Mouse (Mus musculus) embryonic facial prominence, embryonic 11.5 days (tissue): ENCODE measurements around the gene Prelp. TPM values are rescaled to one million over a fixed set of nuclear protein-coding genes. Genes with fewer than 3 reads are reported as not detected.

Experiments used
- ATAC-seq: fragments of 200-750 bp; cut with Nextera tagmentation; replicated peaks from 2 replicates; pipeline ENCODE4 v1.8.0; 2017; ENCODE audit warnings: low read depth; ENCODE audit not compliant: insufficient number of reproducible peaks, low FRiP score, low TSS enrichment
- DNase-seq: peaks from one replicate; pipeline ENCODE4 v3.0.0-alpha.2; 2015; ENCODE audit warnings: low spot score
- H3K27ac ChIP-seq: fragments of 300-500 bp; sonication (generic); replicated peaks from 2 replicates; pipeline ENCODE4 v1.5.1; 2014; ENCODE audit warnings: mild to moderate bottlenecking, low read depth, low read length, control low read depth
- H3K27me3 ChIP-seq: fragments of 300-500 bp; sonication (generic); 2 replicates; pipeline ENCODE4 v1.6.1; 2014; ENCODE audit warnings: mild to moderate bottlenecking, low read length, moderate library complexity, mixed read lengths; ENCODE audit not compliant: control insufficient read depth, insufficient read depth
- H3K36me3 ChIP-seq: fragments of 300-500 bp; sonication (generic); replicated peaks from 2 replicates; pipeline ENCODE4 v1.6.1; 2014; ENCODE audit warnings: low read depth, mild to moderate bottlenecking, low read length, moderate library complexity, mixed read lengths; ENCODE audit not compliant: control insufficient read depth, insufficient read depth
- H3K4me1 ChIP-seq: fragments of 300-500 bp; sonication (generic); 2 replicates; pipeline ENCODE4 v1.6.1; 2014; ENCODE audit warnings: low read length, mixed read lengths; ENCODE audit not compliant: control insufficient read depth, insufficient read depth
- H3K4me2 ChIP-seq: fragments of 300-500 bp; sonication (generic); 2 replicates; pipeline ENCODE4 v1.6.1; 2014; ENCODE audit warnings: low read depth, mild to moderate bottlenecking, control low read depth, low read length, moderate library complexity
- H3K4me3 ChIP-seq: fragments of 300-500 bp; sonication (generic); 2 replicates; pipeline ENCODE4 v1.5.1; 2014; ENCODE audit warnings: low read depth, low read length, control low read depth
- H3K9ac ChIP-seq: fragments of 300-500 bp; sonication (generic); replicated peaks from 2 replicates; pipeline ENCODE4 v1.6.1; 2014; ENCODE audit warnings: mild to moderate bottlenecking, control low read depth, low read length
- H3K9me3 ChIP-seq: fragments of 300-500 bp; sonication (generic); replicated peaks from 2 replicates; pipeline ENCODE4 v1.6.1; 2016; ENCODE audit warnings: mild to moderate bottlenecking, low read length, inconsistent platforms, mixed read lengths; ENCODE audit not compliant: control insufficient read depth
- WGBS: fragments of 180-500 bp; shearing (Covaris S2); extraction: QIAGEN DNeasy Blood & Tissue Kit; methylation state at CpG from one replicate; pipeline ENCODE4 v1.1.7; 2014; 5-methylcytosine and 5-hydroxymethylcytosine counted together
- polyA plus RNA-seq: library from polyadenylated mRNA; unstranded; fragments of >200 nt; fragmentation: Nextera tagmentation; extraction: Ambion mirVana; gene quantifications from 2 replicates; pipeline ENCODE4 v1.2.1, GENCODE M21; 2014

Prelp gene
- polyA plus RNA-seq, 1 experiment from 2014 or later: 1.2 TPM

DNA sequence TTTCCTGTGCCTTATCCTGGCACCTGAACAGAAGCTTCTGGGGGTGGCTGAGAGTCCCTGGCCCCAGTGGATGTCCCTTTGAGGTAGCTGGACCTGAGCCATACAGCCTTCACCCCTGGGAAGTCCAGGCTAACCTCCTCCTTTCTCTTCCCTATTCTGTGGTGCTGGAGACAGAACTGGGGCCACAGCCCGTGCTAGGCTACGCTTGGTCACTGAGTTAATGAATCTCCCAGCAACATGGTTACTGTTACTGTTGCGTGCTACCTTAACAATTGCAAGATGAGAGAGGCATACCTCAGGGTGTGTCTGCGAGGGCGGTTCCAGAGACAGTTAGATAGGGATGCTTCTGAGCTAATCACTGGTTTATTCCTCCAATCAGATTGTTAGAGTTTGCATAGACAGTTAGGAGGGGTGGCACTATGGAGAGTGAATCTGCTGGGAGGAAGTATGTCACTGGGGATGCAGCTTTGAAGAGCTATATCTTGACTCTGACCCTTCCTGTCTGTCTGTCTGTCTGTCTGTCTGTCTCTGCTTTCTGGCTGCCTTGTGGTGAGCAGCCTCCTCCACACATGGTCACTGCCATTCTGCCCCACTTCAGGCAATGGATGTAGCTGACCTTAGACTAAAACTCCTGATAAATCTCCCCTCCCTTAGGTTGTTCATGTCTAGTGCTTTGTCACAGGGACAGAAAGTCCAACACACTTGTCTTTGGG is 33.5 kb downstream of the Prelp start:
- no peak for ATAC-seq
- WGBS: 74% methylated on average over 5 of the region's 5 CpGs
- no peak overlapping the region for H3K4me2 ChIP-seq
- H3K36me3 ChIP-seq: no peaks in the 10 kb centered on the region
- DNase-seq: no peak
- H3K4me1 ChIP-seq: peaks cover 12% of the 10 kb centered on the region
- H3K9me3 ChIP-seq: no peaks in the 10 kb centered on the region
- no peak overlapping the region; the same call in 1 of the 2 replicates for H3K9ac ChIP-seq
- H3K4me3 ChIP-seq: no peak overlapping the region
- H3K27me3 ChIP-seq: no peaks in the 10 kb centered on the region
- H3K27ac ChIP-seq: no peak overlapping the region

DNA sequence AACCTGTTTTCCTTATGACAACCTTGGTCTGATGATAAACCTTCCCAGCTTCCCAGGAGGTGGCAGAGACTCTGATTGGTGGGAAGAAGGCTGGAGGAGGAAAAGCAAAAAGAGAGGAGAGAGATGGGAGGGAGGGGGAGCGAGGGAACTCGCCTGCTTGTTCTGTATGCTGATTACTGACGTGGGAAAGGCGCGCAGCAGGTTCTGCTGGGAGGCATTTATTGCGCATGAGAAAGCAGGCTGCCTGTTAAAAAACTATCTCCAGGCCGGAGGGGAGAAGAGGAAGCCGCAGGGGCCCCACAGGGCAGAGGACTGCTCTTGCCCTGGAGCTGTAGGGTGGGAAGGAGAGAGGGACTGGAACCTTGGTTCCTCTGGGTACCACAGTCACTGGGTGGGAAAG is 34.2 kb downstream of the Prelp start:
- H3K4me2 ChIP-seq: no peak overlapping the region
- ATAC-seq: no peak
- no peaks in the 10 kb centered on the region for H3K9me3 ChIP-seq
- WGBS: 9% methylated on average over 8 of the region's 8 CpGs
- DNase-seq: peak; percentile 43
- no peak overlapping the region; the same call in 1 of the 2 replicates for H3K9ac ChIP-seq
- H3K36me3 ChIP-seq: no peaks in the 10 kb centered on the region
- no peak overlapping the region for H3K27ac ChIP-seq
- H3K4me1 ChIP-seq: peaks cover 12% of the 10 kb centered on the region
- no peak overlapping the region for H3K4me3 ChIP-seq
- no peaks in the 10 kb centered on the region for H3K27me3 ChIP-seq

GRCm38 (mm10) chr1:133886431-133886830 is 34.8 kb downstream of the Prelp start:
- H3K36me3 ChIP-seq: no peaks in the 10 kb centered on the region
- no peak overlapping the region for H3K4me3 ChIP-seq
- no peaks in the 10 kb centered on the region for H3K9me3 ChIP-seq
- no peak for ATAC-seq
- no peak overlapping the region for H3K4me2 ChIP-seq
- no peak for DNase-seq
- H3K4me1 ChIP-seq: peaks cover 12% of the 10 kb centered on the region
- 28% methylated on average over 6 of the region's 6 CpGs for WGBS
- no peaks in the 10 kb centered on the region for H3K27me3 ChIP-seq
- H3K9ac ChIP-seq: no peak overlapping the region
- no peak overlapping the region for H3K27ac ChIP-seq

DNA sequence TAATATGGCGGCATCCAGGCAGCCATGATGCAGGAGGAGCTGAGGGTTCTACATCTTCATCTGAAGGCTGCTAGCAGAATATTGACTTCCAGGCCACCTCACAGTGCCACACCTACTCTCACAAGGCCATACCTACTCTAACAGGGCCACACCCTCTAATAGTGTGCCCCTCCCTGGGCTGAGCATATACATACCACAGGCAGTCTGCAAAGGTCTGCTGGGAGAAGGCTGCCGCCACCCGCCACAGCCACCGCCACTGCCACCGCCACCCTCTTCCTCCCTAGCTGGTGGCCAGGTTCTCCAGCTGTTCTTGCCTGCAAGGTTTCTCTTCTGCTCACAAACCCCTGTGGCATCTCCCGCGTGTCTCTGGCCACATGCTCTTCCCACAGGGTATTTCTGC is 35.4 kb downstream of the Prelp start:
- WGBS: 91% methylated on average over 7 of the region's 7 CpGs
- Histone ChIP-seq H3K4me3 (no peak overlapping the region), H3K4me2 (no peak overlapping the region), H3K9me3 (no peaks in the 10 kb centered on the region), H3K9ac (no peak overlapping the region), H3K36me3 (no peaks in the 10 kb centered on the region), H3K27me3 (no peaks in the 10 kb centered on the region), H3K27ac (no peak overlapping the region), H3K4me1 (peaks cover 12% of the 10 kb centered on the region)
- ATAC-seq: no peak
- DNase-seq: no peak

- no peaks in the 10 kb centered on the region for H3K27me3 ChIP-seq
- no peak overlapping the region for H3K4me2 ChIP-seq
- no peaks in the 10 kb centered on the region for H3K36me3 ChIP-seq
- no peaks in the 10 kb centered on the region for H3K9me3 ChIP-seq
- H3K9ac ChIP-seq: no peak overlapping the region
- H3K27ac ChIP-seq: no peak overlapping the region
- DNase-seq (no peak), ATAC-seq (no peak)
- WGBS: 70% methylated on average over 9 of the region's 9 CpGs
- peaks cover 3% of the 10 kb centered on the region for H3K4me1 ChIP-seq
- no peak overlapping the region for H3K4me3 ChIP-seq
Observed at GRCm38 (mm10) chr1:133884746-133885145, 36.5 kb downstream of the Prelp start.

GRCm38 (mm10) chr1:133884090-133884489 is 37.1 kb downstream of the Prelp start:
- 62% methylated on average over 6 of the region's 6 CpGs for WGBS
- Histone ChIP-seq H3K27ac (no peak overlapping the region), H3K9me3 (no peaks in the 10 kb centered on the region), H3K4me1 (no peaks in the 10 kb centered on the region; the same call in none of the 2 replicates), H3K4me3 (no peak overlapping the region), H3K36me3 (no peaks in the 10 kb centered on the region), H3K27me3 (no peaks in the 10 kb centered on the region), H3K9ac (no peak overlapping the region), H3K4me2 (no peak overlapping the region)
- no peak for DNase-seq
- no peak for ATAC-seq

DNA sequence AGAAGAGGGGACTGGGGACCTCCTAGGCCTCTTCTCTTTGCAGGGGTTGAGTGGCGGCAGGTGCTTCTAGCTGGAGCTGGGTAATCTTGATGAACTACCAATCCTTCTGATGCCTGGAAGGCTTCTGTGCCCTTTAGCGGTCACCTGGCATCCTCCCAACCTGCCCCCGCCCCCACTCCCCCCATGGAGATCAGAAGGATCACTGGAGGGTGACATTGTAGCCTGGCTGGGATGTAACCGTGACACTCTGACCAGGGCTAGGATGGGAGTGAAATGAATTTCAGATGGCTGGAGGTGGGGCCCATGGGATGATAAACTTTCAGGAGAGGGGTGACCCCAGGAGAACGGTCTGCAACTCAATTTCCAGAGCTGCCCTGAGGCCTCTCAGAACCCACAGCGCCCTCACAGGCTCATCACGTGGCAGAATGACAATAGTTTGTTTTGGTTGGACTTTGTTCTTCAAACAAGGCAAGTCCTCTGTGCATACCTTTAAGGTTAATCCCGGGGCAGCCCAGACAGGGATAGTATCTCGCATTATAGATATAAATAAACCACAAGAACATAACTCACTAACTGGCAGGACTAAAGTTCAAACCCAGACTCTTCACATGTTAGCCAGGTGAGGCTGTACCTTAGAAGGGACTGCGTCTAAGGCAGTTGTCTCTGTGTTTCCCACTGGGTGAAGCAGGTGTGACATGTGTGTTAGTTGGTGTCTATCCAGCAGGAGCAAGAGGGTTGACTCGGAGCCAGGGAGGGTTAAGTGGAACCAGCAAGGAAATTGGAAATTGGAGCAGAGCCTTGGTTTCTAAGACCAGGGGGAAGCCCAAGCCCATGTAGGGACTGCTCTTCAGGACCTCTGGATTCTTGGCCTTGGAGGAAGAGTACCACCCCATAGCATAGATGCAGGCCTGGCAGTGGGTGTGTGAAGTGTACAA is 38.7 kb downstream of the Prelp start:
- Histone ChIP-seq H3K4me3 (no peak overlapping the region), H3K4me1 (no peaks in the 10 kb centered on the region; the same call in none of the 2 replicates), H3K27me3 (no peaks in the 10 kb centered on the region), H3K4me2 (no peak overlapping the region), H3K9me3 (no peaks in the 10 kb centered on the region), H3K9ac (no peak overlapping the region), H3K27ac (no peak overlapping the region), H3K36me3 (no peaks in the 10 kb centered on the region)
- DNase-seq: no peak
- 41% methylated on average over 11 of the region's 11 CpGs for WGBS
- ATAC-seq: no peak

DNA sequence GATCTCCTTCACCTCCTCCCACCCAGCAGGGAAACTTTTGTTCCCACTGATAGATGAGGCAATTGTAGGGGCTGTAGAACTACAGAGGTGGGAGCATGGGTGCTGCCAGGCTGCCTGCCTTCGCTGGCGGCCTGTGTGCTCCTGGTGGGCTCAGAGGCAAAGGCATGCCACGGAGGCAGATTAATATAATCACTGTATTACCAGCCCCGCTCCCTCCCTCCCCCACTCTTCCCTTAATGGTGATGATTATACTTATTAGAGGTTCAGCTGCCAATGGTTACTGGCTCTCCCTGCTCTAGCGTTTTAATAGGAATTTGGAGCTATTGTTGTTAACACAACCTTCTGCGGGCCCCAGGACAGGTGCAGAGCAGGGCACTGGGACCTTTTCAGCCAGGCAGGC is 39.4 kb downstream of the Prelp start:
- no peak overlapping the region for H3K4me2 ChIP-seq
- H3K4me1 ChIP-seq: no peaks in the 10 kb centered on the region; the same call in none of the 2 replicates
- H3K9me3 ChIP-seq: no peaks in the 10 kb centered on the region
- no peak overlapping the region for H3K4me3 ChIP-seq
- no peaks in the 10 kb centered on the region for H3K36me3 ChIP-seq
- H3K27ac ChIP-seq: no peak overlapping the region
- no peaks in the 10 kb centered on the region for H3K27me3 ChIP-seq
- 55% methylated on average over 6 of the region's 6 CpGs for WGBS
- no peak for ATAC-seq
- H3K9ac ChIP-seq: no peak overlapping the region
- no peak for DNase-seq
